Mouse (Mus musculus) heart, postnatal 0 days (tissue): ENCODE results near the gene Sapcd1. TPM values are rescaled to one million over a fixed set of nuclear protein-coding genes. Genes with fewer than 3 reads are reported as not detected.

Experiments used
- ATAC-seq: fragments of 200-750 bp; cut with Nextera tagmentation; 2 replicates; pipeline ENCODE4 v1.8.0; 2017; ENCODE audit warnings: low read depth, moderate number of reproducible peaks, moderate library complexity; ENCODE audit not compliant: insufficient read depth
- DNase-seq: peaks from one replicate; pipeline ENCODE4 v3.0.0-alpha.2; 2016; ENCODE audit warnings: low spot score
- H3K27ac ChIP-seq: fragments of 300-500 bp; sonication (generic); 2 replicates; pipeline ENCODE4 v1.5.1; 2014; ENCODE audit warnings: low read depth, mild to moderate bottlenecking
- H3K27me3 ChIP-seq: fragments of 300-500 bp; sonication (generic); 2 replicates; pipeline ENCODE4 v1.6.1; 2014; ENCODE audit warnings: low read length, mixed read lengths; ENCODE audit not compliant: control insufficient read depth, insufficient read depth
- H3K36me3 ChIP-seq: fragments of 300-500 bp; sonication (generic); replicated peaks from 2 replicates; pipeline ENCODE4 v1.6.1; 2014; ENCODE audit warnings: low read length, mixed read lengths; ENCODE audit not compliant: control insufficient read depth, insufficient read depth
- H3K4me1 ChIP-seq: fragments of 300-500 bp; sonication (generic); 2 replicates; pipeline ENCODE4 v1.6.1; 2014; ENCODE audit warnings: antibody characterized with exemption; ENCODE audit not compliant: control insufficient read depth, insufficient read depth
- H3K4me2 ChIP-seq: fragments of 300-500 bp; sonication (generic); 2 replicates; pipeline ENCODE4 v1.6.1; 2014; ENCODE audit warnings: low read depth, mild to moderate bottlenecking, low read length, moderate library complexity
- H3K4me3 ChIP-seq: fragments of 300-500 bp; sonication (generic); 2 replicates; pipeline ENCODE4 v1.5.1; 2014; ENCODE audit warnings: low read depth, low read length
- H3K9ac ChIP-seq: fragments of 300-500 bp; sonication (generic); replicated peaks from 2 replicates; pipeline ENCODE4 v1.6.1; 2014; ENCODE audit warnings: low read depth, low read length, mixed read lengths
- H3K9me3 ChIP-seq: fragments of 300-500 bp; sonication (generic); replicated peaks from 2 replicates; pipeline ENCODE4 v1.6.1; 2016; ENCODE audit warnings: low read length; ENCODE audit not compliant: control insufficient read depth
- CTCF ChIP-seq: IDR thresholded peaks from 2 replicates; pipeline ENCODE4 v1.5.1; 2016; ENCODE audit warnings: antibody characterized with exemption, control low read depth, low read depth
- EP300 ChIP-seq: IDR thresholded peaks from 2 replicates; pipeline ENCODE4 v1.6.1; 2016; ENCODE audit warnings: antibody characterized with exemption, low read depth
- WGBS: fragments of 180-500 bp; shearing (Covaris S2); extraction: QIAGEN DNeasy Blood & Tissue Kit; methylation state at CpG from one replicate; pipeline ENCODE4 v1.1.7; 2014; 5-methylcytosine and 5-hydroxymethylcytosine counted together
- polyA plus RNA-seq: library from polyadenylated mRNA; unstranded; fragments of >200 nt; fragmentation: Nextera tagmentation; extraction: Ambion mirVana; gene quantifications from 2 replicates; pipeline ENCODE4 v1.2.1, GENCODE M21; 2015
- total RNA-seq: library from RNA; depleted of rRNA; stranded (reverse); fragments of >200 nt; gene quantifications from 2 replicates; pipeline ENCODE4 v1.2.3, GENCODE M21; 2014; ENCODE audit warnings: low replicate concordance

The Sapcd1 gene
- total and polyA plus RNA-seq, 2 experiments from 2014 or later: 1.2 to 2.1 TPM

DNA sequence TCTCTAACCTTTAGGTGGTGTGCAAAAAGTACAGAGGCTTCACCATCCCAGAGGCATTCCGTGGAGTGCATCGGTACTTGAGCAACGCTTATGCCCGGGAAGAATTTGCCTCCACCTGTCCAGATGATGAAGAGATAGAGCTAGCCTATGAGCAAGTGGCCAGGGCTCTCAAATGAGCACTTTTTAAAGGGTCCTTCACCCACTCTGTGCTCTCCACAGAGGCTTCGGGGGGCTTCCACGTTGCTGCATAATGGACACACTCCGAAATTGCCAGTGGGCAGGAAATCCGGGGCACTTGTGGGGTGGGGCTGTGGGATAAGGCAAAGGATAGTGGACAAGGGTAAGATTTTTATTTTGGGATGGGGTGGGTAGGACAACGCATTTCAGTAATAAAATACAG, 30.5 kb upstream of the Sapcd1 start:
- no peak for ATAC-seq
- Histone ChIP-seq H3K4me1 (0 out of 2 replicates have a peak, but pooled peaks cover 4% of the 10 kb centered on the region), H3K36me3 (peaks cover 72% of the 10 kb centered on the region)

GRCm38 (mm10) chr17:35057090-35057489, 29.3 kb upstream of the Sapcd1 start:
- H3K27ac ChIP-seq: no peak overlapping the region
- no peaks in the 10 kb centered on the region for H3K27me3 ChIP-seq
- TF ChIP-seq CTCF: no peak
- no peak for TF ChIP-seq EP300
- peaks cover 74% of the 10 kb centered on the region for H3K36me3 ChIP-seq
- ATAC-seq (no peak), DNase-seq (no peak)
- H3K4me3 ChIP-seq: no peak overlapping the region
- no peak overlapping the region for H3K9ac ChIP-seq
- no peak overlapping the region for H3K4me2 ChIP-seq
- WGBS: 75% methylated on average over 3 of the region's 3 CpGs
- H3K9me3 ChIP-seq: no peaks in the 10 kb centered on the region
- H3K4me1 ChIP-seq: 0 out of 2 replicates have a peak, but pooled peaks cover 7% of the 10 kb centered on the region

More for the DNA sequence above, 30.5 kb upstream of the Sapcd1 start:
- no peaks in the 10 kb centered on the region for H3K9me3 ChIP-seq
- no peaks in the 10 kb centered on the region for H3K27me3 ChIP-seq
- H3K4me2 ChIP-seq: peak overlapping the region; percentile 75; the same call in 1 of the 2 replicates
- H3K27ac ChIP-seq: peak overlapping the region; percentile 87
- no peak overlapping the region for H3K4me3 ChIP-seq
- TF ChIP-seq CTCF (no peak), EP300 (no peak)
- WGBS: 44% methylated on average over 9 of the region's 9 CpGs
- no peak for DNase-seq
- no peak overlapping the region for H3K9ac ChIP-seq

GRCm38 (mm10) chr17:35055691-35056495, 28.1 kb upstream of the Sapcd1 start:
- peak overlapping the region; percentile 32; the same call in 1 of the 2 replicates for H3K27ac ChIP-seq
- TF ChIP-seq EP300 (no peak), CTCF (no peak)
- H3K4me1 ChIP-seq: 0 out of 2 replicates have a peak, but pooled peaks cover 7% of the 10 kb centered on the region
- no peak for DNase-seq
- no peak overlapping the region for H3K4me3 ChIP-seq
- ATAC-seq: no peak
- H3K27me3 ChIP-seq: no peaks in the 10 kb centered on the region
- H3K9me3 ChIP-seq: no peaks in the 10 kb centered on the region
- WGBS: 73% methylated on average over 7 of the region's 7 CpGs
- no peak overlapping the region for H3K9ac ChIP-seq
- H3K4me2 ChIP-seq: no peak overlapping the region
- H3K36me3 ChIP-seq: peaks cover 64% of the 10 kb centered on the region

DNA sequence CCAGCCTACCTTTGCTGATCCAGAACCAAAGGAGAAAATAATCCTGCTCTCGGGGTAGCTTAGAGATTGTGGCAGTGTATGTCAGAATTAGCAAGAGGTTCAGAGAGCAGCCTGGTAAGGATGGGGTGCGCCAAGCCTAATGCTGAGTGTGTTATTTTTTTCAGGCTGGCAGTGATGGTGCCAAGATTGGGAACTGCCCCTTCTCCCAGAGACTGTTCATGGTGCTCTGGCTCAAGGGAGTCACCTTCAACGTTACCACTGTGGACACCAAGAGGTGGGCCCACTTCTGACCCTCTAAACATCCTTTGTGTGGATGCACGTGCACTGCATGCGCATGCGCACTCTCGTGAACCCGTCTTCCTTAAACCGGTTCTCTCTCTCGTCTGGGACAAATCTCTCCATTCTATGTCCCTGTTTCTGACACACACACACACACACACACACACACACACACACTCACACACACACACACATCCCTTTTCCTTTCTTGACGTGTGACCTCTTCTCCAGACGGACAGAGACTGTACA, 24.5 kb upstream of the Sapcd1 start:
- TF ChIP-seq CTCF (no peak), EP300 (no peak)

DNA sequence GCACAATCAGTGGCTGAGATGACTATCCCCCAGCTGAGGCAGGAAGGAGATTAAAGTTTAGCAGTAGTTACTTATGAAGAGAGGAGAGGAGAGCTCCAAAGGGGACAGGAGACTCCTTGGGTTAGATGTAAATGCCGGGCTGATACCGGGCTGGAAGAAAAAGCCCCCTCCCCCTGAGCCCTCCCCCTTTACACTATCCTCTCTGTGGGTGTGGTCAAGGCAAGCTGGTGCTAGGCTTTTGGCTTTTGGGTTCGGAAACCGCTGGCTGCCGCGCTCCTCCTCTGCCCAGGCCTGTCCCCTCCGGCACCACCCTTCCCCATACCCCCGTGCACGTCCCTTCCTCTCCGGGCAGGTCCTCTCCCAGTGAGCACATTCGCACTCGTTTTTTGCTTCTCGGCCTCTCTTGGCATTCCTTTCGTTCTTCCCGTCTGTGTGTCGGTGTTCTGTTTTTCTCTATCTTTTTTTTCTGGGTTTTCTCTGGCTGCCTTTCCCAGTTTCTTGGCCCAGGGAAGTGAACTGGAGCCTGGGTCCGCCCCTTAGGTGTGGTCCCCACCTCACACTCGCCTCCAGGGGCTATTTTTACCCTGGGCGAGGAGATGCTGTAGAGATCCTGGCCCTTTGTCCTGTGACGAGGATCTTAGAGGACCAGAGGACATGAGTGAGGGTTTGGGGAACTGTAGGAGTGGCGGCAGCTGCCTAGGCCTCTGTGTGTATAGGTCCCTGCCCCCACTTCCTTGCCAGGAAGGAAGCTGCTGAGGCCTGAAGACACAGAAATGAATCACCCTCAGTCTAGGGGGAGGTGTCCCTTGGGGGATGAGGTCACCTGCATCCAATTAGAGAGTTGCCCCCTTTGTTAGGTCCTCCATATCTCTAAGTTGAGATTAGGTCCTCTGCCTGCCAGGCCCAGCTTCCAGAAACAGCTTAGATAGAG, 23.6 kb upstream of the Sapcd1 start:
- H3K27ac ChIP-seq: peak overlapping the region; percentile 98
- peak overlapping the region; percentile 90 for H3K9ac ChIP-seq
- H3K36me3 ChIP-seq: peaks cover 40% of the 10 kb centered on the region
- whole genome bisulfite sequencing: under 1% methylated on average over 21 of the region's 21 CpGs
- H3K4me2 ChIP-seq: peak overlapping the region; percentile 92
- H3K9me3 ChIP-seq: no peaks in the 10 kb centered on the region
- peaks cover 16% of the 10 kb centered on the region for H3K4me1 ChIP-seq
- no peaks in the 10 kb centered on the region for H3K27me3 ChIP-seq
- H3K4me3 ChIP-seq: peak overlapping the region; percentile 80
- DNase-seq: peak; percentile 93
- peak; percentile 71 for ATAC-seq
- TF ChIP-seq CTCF (no peak), EP300 (peak; percentile 84)

More for the DNA sequence above, 24.5 kb upstream of the Sapcd1 start:
- WGBS: 63% methylated on average over 12 of the region's 12 CpGs
- H3K4me2 ChIP-seq: peak overlapping the region; percentile 92
- no peaks in the 10 kb centered on the region for H3K9me3 ChIP-seq
- peak overlapping the region; percentile 31; the same call in 1 of the 2 replicates for H3K9ac ChIP-seq
- peak overlapping the region; percentile 80 for H3K4me3 ChIP-seq
- ATAC-seq: no peak
- peaks cover 16% of the 10 kb centered on the region for H3K4me1 ChIP-seq
- peak overlapping the region; percentile 98 for H3K27ac ChIP-seq
- H3K27me3 ChIP-seq: no peaks in the 10 kb centered on the region
- DNase-seq: no peak
- peaks cover 48% of the 10 kb centered on the region for H3K36me3 ChIP-seq
